Mouse (Mus musculus) thymus, postnatal 0 days (tissue): ENCODE measurements around the gene Gfod2. TPM values are rescaled to one million over a fixed set of nuclear protein-coding genes. Genes with fewer than 3 reads are reported as not detected.
A peak's percentile ranks its signal among the peaks of the same experiment; 100 is the strongest.

Experiments
- DNase-seq: peaks from one replicate; pipeline ENCODE4 v3.0.0-alpha.2; 2015; ENCODE audit warnings: low spot score
- polyA plus RNA-seq: library from polyadenylated mRNA; unstranded; fragments of >200 nt; fragmentation: Nextera tagmentation; extraction: Ambion mirVana; gene quantifications from 2 replicates; pipeline ENCODE4 v1.2.1, GENCODE M21; 2015

The Gfod2 gene
- polyA plus RNA-seq, 1 experiment from 2014 or later, result 11.3 TPM

DNA sequence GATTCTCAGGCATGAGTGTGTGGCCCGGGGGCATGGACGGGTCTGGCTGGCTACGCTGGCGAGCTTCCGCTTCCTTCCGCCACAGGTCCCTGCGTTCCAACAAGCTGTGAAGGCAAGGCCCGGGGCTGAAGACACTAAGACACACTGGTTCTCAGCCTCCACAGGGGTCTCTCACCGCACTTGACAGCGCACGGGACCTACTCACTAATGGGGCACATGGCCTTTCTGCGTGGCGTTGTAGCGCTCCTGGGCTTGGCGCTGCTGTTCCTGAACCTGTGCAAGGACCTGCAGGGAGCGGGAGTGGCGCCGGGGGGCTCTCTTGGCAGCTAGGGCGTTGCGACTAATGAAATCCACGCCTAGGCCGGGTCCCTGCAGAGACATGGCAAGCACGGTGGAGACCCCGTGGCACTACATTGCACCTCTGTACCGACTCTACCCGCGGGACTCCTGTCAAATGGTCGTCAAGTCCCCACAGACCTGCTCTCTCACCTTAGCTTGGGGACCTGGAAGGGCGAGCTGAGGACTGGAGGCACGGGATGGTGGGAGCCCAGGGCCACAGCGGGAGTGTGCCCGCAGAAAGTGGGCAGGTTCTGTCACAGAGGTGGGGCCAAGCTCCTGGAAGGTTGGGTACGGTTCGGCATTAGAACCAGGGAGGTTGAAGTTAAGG lies 54.2 kb downstream of the Gfod2 start:
- DNase-seq, result no peak

DNA sequence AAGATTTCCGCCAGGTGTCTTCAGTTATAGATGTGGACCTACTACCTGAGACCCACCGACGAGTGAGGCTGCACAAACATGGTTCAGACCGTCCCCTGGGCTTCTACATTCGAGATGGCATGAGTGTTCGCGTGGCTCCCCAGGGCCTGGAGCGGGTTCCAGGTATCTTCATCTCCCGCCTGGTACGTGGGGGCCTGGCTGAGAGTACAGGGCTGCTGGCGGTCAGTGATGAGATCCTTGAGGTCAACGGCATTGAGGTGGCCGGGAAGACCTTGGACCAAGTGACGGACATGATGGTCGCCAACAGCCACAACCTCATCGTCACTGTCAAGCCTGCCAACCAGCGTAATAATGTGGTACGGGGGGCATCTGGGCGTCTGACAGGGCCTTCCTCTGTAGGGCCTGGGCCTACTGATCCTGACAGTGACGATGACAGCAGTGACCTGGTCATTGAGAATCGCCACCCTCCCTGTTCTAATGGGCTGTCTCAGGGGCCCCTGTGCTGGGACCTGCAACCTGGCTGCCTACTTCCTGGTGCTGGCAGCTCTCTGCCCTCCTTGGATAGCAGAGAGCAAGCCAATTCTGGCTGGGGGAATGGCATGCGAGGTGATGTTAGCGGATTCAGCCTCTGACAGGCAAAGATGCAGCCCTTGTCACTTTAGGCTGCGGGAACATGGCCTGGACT lies 55.6 kb downstream of the Gfod2 start:
- no peak for DNase-seq

DNA sequence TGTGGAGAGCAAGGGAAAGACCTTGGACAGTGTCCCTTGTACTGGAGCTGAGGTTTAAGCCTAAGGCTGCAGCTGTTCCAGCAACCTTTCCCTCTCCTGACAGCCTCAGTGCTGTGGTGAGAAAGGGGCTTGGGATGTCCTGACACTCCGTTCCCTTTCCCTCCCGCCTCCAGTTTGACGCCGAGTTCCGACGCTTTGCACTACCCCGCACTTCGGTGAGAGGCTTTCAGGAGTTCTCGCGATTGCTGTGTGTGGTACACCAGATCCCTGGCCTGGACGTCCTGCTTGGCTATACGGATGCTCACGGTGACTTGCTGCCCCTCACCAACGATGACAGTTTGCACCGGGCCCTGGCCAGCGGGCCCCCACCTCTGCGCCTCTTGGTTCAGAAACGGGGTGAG lies 56.5 kb downstream of the Gfod2 start:
- DNase-seq, result no peak

DNA sequence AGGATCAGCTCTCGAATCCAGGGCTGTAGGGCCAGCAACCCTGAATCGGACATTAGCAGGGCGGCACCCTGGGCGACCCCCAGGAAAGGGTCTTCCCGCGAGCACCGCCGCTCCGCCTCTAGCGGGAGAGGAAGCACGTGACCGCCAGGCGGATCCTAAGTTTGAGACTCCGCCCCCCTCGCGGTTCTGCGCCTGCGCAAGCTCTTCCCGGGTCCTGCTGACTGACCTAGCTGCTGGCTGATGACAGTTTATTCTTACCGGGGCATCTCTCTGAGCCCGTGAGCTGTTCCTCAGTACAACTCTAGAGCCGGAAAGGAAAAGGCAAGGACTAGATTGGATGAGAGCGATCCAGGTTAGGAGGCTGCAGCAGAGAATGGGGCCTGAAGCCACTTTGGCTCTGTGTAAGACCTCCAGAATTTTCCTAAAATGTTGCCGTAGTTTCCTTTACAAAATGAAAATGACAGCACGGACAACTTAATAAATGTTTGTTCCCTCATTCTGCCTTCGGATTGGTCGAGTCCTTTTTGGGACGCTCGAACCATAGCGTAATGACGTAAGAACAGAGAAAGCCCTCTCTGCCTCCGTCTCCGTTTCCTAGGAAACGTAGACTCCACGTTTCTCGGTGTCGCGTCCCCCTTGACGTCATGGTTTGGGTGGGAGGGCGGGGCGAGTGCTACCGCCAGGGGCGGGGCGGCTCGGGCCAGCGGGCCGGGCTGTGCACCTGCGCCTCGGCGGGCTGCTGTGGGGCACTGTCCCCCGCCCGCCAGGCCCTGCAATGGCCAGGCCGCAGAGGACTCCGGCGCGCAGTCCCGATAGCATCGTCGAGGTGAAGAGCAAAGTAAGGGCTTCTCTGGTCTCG lies 57.3 kb downstream of the Gfod2 start, which contains the start of the genes Acd and Pard6a:
Acd (minus strand) TSS at position 137 of the 859 bp plus-strand sequence.
Pard6a (plus strand) TSS at position 183 of the 859 bp plus-strand sequence.
- peak; percentile 95 for DNase-seq

DNA sequence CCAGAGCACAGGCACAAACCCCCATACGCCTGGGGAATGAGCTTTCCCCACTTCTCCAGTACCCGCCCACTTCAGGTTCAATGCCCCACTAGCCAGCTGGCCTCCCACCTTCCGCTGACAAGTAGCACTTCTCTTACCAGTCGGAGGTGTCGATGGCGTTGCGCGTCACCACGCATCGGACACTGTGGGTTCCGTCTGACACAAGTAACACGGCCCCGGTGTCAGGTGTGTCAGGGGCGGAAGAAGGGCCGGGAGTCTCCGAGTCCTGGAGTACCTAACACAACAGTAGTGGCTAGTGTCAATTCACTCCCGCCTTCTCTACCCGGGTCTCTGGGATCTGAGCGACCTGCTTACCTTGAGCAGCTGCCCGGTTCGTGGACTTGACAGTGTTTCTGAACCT lies 57.9 kb downstream of the Gfod2 start:
- DNase-seq, result peak; percentile 63

DNA sequence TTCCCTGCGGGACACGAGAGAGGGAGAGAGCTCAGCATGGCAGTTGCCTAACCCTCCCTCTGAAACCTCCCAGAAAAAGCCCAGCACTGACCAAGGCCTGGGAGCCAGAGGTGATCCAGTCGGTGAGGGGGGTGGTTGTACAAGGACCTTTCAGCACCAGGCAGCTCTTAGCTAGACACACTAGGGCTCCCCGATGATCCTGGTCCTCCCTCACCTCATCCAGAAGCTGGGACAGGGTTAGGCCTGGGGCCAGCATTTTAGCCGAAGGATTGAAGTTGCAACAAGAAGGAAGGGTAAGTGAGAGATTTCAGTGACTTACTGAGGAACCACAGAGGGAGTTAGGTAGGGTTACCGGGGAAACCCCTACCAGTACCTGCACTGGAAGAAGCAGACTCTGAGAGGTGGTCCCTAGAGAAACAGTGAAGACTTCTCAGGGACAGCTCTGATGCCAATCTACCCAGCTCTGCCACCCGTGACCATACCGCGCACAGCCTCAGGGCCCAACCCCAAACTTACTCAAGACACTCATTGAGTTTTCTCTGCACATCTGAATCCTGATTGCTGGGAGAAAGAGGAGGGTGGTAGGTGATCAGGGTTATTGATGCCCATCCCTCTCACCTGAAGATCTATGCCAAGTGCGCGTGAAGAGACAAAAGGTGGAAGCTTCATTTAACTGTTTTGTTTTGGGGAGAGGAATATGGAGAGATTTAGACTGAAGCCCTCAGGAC lies 58.8 kb downstream of the Gfod2 start:
- DNase-seq, result no peak

DNA sequence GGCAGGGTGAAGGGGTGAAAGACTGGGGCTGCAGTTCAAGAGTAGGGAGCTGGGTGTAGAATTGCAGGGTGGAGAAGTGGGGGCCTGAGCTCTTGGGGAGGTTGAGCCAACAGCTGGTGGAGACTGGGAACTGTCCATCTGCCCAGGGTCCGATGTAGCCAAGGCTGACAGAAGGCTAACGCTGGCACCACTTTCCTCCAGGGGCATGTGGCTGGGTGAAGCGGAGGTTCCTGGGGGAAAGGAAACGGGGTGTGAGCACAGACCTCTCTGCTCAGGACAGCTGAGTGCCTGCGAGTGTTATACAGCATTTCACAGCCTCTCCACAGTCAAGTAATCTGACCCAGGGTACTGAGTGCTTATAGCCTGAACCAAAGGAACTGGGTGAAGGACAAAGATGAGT lies 59.7 kb downstream of the Gfod2 start:
- DNase-seq, result no peak

- DNase-seq, result no peak
Measured at GRCm38 (mm10) chr8:105697196-105697780, 61.2 kb downstream of the Gfod2 start.

GRCm38 (mm10) chr8:105695080-105695780 lies 63.2 kb downstream of the Gfod2 start:
- no peak for DNase-seq

- no peak for DNase-seq
Measured at GRCm38 (mm10) chr8:105694051-105694799, 64.2 kb downstream of the Gfod2 start.

- peak; percentile 40 for DNase-seq
Measured at GRCm38 (mm10) chr8:105693648-105694047, 64.8 kb downstream of the Gfod2 start.

- no peak for DNase-seq
Measured at GRCm38 (mm10) chr8:105692449-105693182, 65.8 kb downstream of the Gfod2 start.

GRCm38 (mm10) chr8:105690978-105691377 lies 67.5 kb downstream of the Gfod2 start:
- no peak for DNase-seq

- DNase-seq, result no peak
Measured at GRCm38 (mm10) chr8:105689983-105690360, 68.5 kb downstream of the Gfod2 start.

DNA sequence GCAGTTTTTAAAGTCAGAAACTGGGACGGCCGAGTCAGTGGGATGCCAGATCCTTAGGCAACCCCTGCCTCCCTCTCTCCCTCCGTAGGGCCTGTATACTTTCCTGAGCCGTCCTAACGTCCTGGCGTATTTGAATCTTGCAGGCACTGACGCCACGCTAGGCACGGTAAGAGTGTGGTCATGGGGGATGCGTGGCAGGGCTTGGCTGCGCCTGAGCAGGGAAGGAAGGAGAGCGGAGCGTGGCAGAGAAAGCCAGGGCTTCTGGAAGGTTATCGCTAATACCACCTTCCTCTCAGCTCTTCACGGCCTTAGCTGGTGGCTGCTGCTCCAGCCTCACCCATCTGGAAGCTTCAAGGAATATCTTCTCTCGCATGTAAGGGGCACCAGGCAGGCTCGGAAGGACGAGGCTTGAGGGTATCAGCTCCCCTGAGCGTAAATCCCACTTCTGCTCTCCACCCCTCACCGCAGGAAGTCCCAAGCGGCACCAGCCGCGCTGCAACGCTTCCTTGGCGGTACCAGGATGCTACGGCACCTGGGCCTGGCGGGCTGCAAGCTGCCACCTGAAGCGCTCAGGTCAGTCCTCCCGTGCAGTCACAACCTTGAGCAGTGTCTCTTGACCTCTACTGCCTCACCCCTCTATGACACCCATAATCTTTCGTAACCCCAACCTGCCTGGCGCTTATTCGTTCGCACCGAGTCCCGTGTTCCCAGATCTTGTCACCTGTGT lies 69.0 kb downstream of the Gfod2 start:
- DNase-seq, result no peak

GRCm38 (mm10) chr8:105688242-105688752 lies 70.2 kb downstream of the Gfod2 start:
- no peak for DNase-seq

DNA sequence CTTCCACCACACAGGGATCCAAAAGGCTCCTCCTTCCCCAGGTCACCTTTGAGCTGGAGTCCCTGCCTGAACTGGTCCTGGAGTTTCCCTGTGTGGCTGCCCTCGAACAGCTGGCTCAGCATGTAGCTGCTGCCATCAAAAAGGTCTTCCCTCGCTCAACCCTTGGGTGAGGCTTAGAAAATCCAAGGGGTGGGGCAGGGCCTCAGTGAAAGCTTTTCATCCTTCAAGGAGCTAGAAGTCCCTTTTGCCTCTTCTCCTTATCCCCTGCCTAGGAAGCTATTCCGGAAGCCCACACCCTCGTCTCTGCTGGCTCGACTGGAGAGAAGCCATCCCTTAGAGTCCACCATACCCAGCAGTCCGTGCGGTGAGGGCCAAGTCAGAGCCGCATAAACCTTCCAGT lies 71.0 kb downstream of the Gfod2 start:
- DNase-seq, result no peak

DNA sequence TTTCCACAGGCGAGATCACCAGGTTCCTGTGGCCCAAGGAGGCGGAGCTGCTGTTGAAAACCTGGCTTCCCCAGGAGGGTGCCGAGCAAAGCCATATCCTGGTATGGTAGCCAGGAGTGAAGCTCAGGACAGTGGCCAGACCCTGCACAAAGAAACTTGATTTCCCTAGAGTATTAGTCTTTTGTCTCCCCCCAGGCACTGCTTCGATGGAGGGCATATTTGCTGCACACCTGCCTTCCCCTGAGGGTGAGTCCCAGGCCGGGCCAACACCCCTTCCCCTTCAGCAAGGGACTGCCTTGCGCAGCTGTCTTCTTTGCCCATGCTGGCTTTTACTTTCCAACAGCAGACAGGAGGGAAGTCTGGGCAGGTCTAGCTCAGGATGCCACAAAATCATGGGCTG lies 71.9 kb downstream of the Gfod2 start:
- peak; percentile 54 for DNase-seq
